Mouse (Mus musculus) myocyte (in vitro differentiated cells): ENCODE results near the gene Lrig1.

Experiments
- E2F4 ChIP-seq: IDR thresholded peaks from one replicate; pipeline ENCODE4 v1.6.1; 2011; ENCODE audit warnings: mild to moderate bottlenecking, control low read depth, moderate library complexity; ENCODE audit not compliant: insufficient read depth
- MAX ChIP-seq: IDR thresholded peaks from one replicate; pipeline ENCODE4 v1.6.1; 2011; ENCODE audit warnings: low read depth, mild to moderate bottlenecking, control low read depth
- MYOD1 ChIP-seq, 3 experiments: IDR thresholded peaks; one replicate each; pipeline ENCODE4 v1.6.1; 2011; ENCODE audit warnings: control low read depth in 2 of 3, low read depth in 2 of 3, mild to moderate bottlenecking in 2 of 3, moderate library complexity in 1 of 3; ENCODE audit not compliant: insufficient read length in 2 of 3, control insufficient read depth in 1 of 3
- MYOG ChIP-seq, 3 experiments: IDR thresholded peaks; one replicate each; pipeline ENCODE4 v1.6.1; 2011; ENCODE audit warnings: control low read depth in 2 of 3, low read depth in 2 of 3, mild to moderate bottlenecking in 2 of 3; ENCODE audit not compliant: insufficient read length in 2 of 3, control insufficient read depth in 1 of 3, insufficient read depth in 1 of 3
- POLR2A ChIP-seq: IDR thresholded peaks from one replicate; pipeline ENCODE4 v1.6.1; 2011; ENCODE audit warnings: low read depth, mild to moderate bottlenecking, control low read depth, moderate library complexity; ENCODE audit not compliant: insufficient read length
- POLR2AphosphoS2 ChIP-seq: IDR thresholded peaks from one replicate; pipeline ENCODE4 v1.6.1; 2011; ENCODE audit warnings: low read depth, control low read depth; ENCODE audit not compliant: insufficient read length
- REST ChIP-seq: IDR thresholded peaks from one replicate; pipeline ENCODE4 v1.6.1; 2011; ENCODE audit warnings: mild to moderate bottlenecking, control low read depth, moderate library complexity; ENCODE audit not compliant: insufficient read depth, insufficient read length
- TCF12 ChIP-seq: IDR thresholded peaks from one replicate; pipeline ENCODE4 v1.6.1; 2011; ENCODE audit warnings: mild to moderate bottlenecking, control low read depth; ENCODE audit not compliant: poor library complexity, insufficient read depth, severe bottlenecking
- TCF3 ChIP-seq: IDR thresholded peaks from one replicate; pipeline ENCODE4 v1.6.1; 2011; ENCODE audit warnings: low read depth, control low read depth; ENCODE audit not compliant: insufficient read length
- USF1 ChIP-seq: IDR thresholded peaks from one replicate; pipeline ENCODE4 v1.6.1; 2011; ENCODE audit warnings: low read depth, mild to moderate bottlenecking, control low read depth, moderate library complexity

DNA sequence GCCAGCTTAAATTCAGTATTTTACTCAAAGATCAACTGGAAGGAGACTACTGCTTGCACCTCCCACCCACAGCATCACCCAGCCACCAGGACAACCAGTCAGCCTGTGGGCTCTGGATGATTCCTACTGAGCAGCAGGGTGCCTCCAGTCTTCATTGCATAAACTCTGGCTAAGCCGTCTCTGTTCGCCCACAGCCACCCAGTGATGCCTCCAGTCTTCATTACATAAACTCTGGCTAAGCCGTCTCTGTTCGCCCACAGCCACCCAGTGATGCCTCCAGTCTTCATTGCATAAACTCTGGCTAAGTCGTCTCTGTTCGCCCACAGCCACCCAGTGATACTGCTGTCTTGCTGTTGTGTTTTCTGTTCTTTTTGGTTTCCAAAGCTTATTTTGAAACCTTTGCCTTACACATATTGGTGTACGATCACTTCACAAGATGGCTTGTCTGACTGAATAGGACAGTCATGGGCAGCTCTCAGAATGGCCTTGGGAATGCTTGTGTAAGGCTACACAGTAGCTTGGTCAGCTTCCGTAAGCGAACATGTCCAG lies 115.7 kb downstream of the Lrig1 start:
- no peak for TF ChIP-seq POLR2AphosphoS2
- no peak for TF ChIP-seq REST
- TF ChIP-seq E2F4, result no peak
- TF ChIP-seq POLR2A, result no peak
- no peak for TF ChIP-seq TCF12
- no peak for TF ChIP-seq USF1
- no peak for TF ChIP-seq MAX
- TF ChIP-seq MYOG (IDR thresholded peaks at IDR 0.05; ENCODE audit: control insufficient read depth in 1 of 3, insufficient read depth in 1 of 3, insufficient read length in 2 of 3, low read depth in 2 of 3), result no peak
- TF ChIP-seq MYOD1 (IDR thresholded peaks at IDR 0.05; ENCODE audit: control insufficient read depth in 1 of 3, insufficient read length in 2 of 3, low read depth in 2 of 3), result no peak
- TF ChIP-seq TCF3, result no peak
